Mouse (Mus musculus) cerebellum, adult 2 months (tissue): ENCODE data around the gene Cog5. TPM values are rescaled to one million over a fixed set of nuclear protein-coding genes. Genes with fewer than 3 reads are reported as not detected.

Source experiments
- DNase-seq, 2 experiments: peaks; one replicate each; pipeline ENCODE4 v3.0.0; 2021
- H3K27ac ChIP-seq: fragments of 200-500 bp; 2 replicates; pipeline ENCODE4 v1.5.1; 2012; ENCODE audit warnings: low read length, control low read depth, inconsistent platforms; ENCODE audit not compliant: insufficient read depth
- H3K27me3 ChIP-seq: fragments of 200-500 bp; 2 replicates; pipeline ENCODE4 v1.6.1; 2012; ENCODE audit warnings: inconsistent platforms, mild to moderate bottlenecking, low read length, moderate library complexity; ENCODE audit not compliant: control insufficient read depth, insufficient read depth
- H3K4me1 ChIP-seq: fragments of 200-500 bp; 2 replicates; pipeline ENCODE4 v1.6.1; 2011; ENCODE audit warnings: low read length; ENCODE audit not compliant: control insufficient read depth, insufficient read depth
- H3K4me3 ChIP-seq: fragments of 200-500 bp; replicated peaks from 2 replicates; pipeline ENCODE3; 2011; ENCODE audit warnings: mild to moderate bottlenecking, low read depth, low read length, control low read depth; ENCODE audit not compliant: insufficient read depth
- CTCF ChIP-seq: fragments of 200-500 bp; IDR thresholded peaks from 2 replicates; pipeline ENCODE4 v1.5.1; 2011; ENCODE audit warnings: low read depth, mild to moderate bottlenecking, control low read depth, low read length, moderate library complexity, borderline replicate concordance; ENCODE audit not compliant: insufficient read depth
- POLR2A ChIP-seq: fragments of 200-500 bp; IDR thresholded peaks from 2 replicates; pipeline ENCODE4 v1.6.1; 2011; ENCODE audit warnings: low read length, control low read depth, borderline replicate concordance; ENCODE audit not compliant: insufficient read depth
- WGBS: fragments of 180-500 bp; shearing (Covaris S2); methylation state at CpG from one replicate; pipeline ENCODE4 v1.1.7; 2018; 5-methylcytosine and 5-hydroxymethylcytosine counted together
- polyA plus RNA-seq: library from polyadenylated mRNA; depleted of rRNA; stranded (reverse); fragments of >200 nt; gene quantifications from 2 replicates; pipeline ENCODE4 v1.2.3, GENCODE M21; 2012

The Cog5 gene
- polyA plus RNA-seq, 1 experiment = 34.6 TPM

GRCm38 (mm10) chr12:31835480-31835879, 180.8 kb downstream of the Cog5 start:
- TF ChIP-seq CTCF = no peak
- no peak for TF ChIP-seq POLR2A
- WGBS = 93% methylated on average over 5 of the region's 5 CpGs
- H3K4me3 ChIP-seq = no peak overlapping the region

DNA sequence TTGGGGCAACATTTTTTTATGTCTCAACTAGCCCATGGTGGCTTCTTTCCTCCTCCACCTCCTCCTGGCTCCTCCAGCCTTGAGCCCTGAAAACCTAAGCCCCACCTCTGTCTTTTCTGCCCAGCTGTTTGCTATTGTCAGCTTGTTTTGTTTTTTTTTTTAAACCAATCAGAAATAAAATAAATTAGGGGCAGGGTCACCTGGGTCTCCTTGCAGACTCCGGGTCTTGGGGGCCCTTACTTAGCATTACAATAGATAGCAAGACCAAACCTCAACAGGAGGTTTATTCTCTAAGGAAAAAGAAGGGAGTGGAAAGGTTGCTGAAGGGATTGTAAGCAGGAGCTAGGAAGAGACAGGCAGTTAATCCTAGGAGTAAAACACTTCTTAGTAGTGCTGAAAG, 181.5 kb downstream of the Cog5 start:
- Histone ChIP-seq H3K4me1 (no peaks in the 10 kb centered on the region), H3K27me3 (no peaks in the 10 kb centered on the region), H3K4me3 (no peak overlapping the region), H3K27ac (no peak overlapping the region)
- TF ChIP-seq CTCF (no peak), POLR2A (no peak)
- WGBS = 23% methylated on average over 1 of the region's 1 CpGs
- DNase-seq = no peak

More at GRCm38 (mm10) chr12:31835480-31835879, 180.8 kb downstream of the Cog5 start:
- H3K27me3 ChIP-seq = no peaks in the 10 kb centered on the region
- no peak for DNase-seq
- no peaks in the 10 kb centered on the region for H3K4me1 ChIP-seq
- H3K27ac ChIP-seq = no peak overlapping the region

GRCm38 (mm10) chr12:31838521-31838920, 183.9 kb downstream of the Cog5 start:
- Histone ChIP-seq H3K4me3 (no peak overlapping the region), H3K4me1 (no peaks in the 10 kb centered on the region), H3K27ac (no peak overlapping the region), H3K27me3 (no peaks in the 10 kb centered on the region)
- TF ChIP-seq POLR2A (no peak), CTCF (no peak)
- DNase-seq = no peak

DNA sequence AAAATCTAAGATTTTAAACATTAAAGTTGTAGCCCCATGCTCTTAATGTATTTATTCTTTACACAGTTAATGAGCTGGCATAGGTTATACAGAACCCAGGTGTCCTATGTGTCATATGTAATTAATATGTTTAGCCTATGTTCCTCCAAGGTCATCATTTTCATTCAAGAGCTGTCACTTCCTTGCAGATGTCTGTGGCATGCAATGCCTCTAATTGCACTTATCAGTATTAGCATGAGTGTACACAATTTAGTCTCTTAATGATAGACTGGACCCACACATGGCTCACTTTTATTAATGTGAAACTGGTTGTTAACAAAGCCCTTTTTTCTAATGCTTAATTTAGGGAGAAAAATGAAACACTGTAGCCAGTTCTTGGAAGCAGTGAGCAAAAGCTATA, 184.6 kb downstream of the Cog5 start:
- TF ChIP-seq CTCF = no peak
- no peak for TF ChIP-seq POLR2A

GRCm38 (mm10) chr12:31846077-31846476, 191.4 kb downstream of the Cog5 start:
- no peak for DNase-seq
- WGBS = 78% methylated on average over 3 of the region's 3 CpGs
- Histone ChIP-seq H3K27me3 (no peaks in the 10 kb centered on the region), H3K27ac (no peak overlapping the region), H3K4me3 (no peak overlapping the region), H3K4me1 (peaks cover 8% of the 10 kb centered on the region; the same call in 1 of the 2 replicates)
- TF ChIP-seq CTCF (no peak), POLR2A (no peak)

More for the DNA sequence above, 184.6 kb downstream of the Cog5 start:
- Histone ChIP-seq H3K4me3 (no peak overlapping the region), H3K27me3 (no peaks in the 10 kb centered on the region), H3K27ac (no peak overlapping the region), H3K4me1 (no peaks in the 10 kb centered on the region)
- DNase-seq = no peak

DNA sequence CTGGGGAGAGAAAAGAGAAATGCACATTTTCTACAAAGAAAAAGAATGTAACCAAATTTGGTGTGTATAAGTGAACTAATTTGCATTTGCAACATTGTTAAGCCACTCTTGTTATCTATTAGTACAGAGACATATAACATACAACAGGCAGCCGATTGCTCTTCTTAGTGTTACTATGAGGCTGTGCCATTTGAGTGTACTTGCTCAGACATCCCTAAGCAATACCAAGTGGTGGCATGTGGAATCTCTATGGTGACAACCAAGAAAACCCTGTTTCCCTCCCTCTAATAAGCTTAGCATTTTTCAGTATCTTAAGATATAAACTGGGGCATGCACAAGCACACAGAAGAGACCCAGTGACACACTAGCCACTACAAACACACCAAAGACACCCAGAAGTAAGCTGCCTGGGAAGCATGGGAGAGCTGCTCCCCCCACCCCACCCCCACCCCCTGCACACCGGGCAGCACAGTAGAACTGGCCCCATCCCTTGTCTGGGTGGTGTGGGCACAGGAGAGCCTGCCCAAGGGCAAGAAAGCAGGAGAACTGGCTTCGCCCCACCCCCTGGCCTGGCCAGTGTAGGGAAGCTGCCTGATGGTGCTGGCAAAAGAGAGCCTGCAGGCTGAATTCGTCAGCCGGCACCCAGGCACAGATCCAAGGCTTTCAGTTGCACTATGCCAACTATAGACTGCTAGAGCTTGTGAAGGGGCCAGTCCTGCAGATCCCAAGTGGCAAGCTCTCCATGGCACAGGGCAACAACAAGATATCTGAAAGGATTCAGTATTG, 194.2 kb downstream of the Cog5 start:
- WGBS = 12% methylated on average over 5 of the region's 5 CpGs
- peak; percentile 90 to 96 for DNase-seq
- Histone ChIP-seq H3K27ac (peak overlapping the region; percentile 63; the same call in 1 of the 2 replicates), H3K27me3 (no peaks in the 10 kb centered on the region), H3K4me1 (peaks cover 8% of the 10 kb centered on the region; the same call in 1 of the 2 replicates), H3K4me3 (no peak overlapping the region)
- TF ChIP-seq POLR2A = no peak

DNA sequence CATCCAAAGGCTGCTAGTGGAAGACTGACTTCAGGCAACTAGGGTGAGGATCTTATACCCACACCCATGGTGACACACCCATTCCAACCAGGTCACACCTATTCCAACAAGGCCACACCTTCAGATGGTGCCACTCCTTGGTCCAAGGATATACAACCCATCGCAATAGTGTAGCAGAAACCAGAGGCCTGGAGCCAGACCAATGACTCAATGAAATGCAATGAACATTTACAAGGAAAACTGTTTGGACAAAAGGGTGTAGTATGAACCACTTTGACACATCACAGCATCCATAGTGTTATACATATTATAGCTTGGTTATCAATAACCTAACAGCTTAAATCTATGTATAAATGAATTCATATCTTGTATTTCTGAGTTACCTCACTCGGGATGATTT, 194.9 kb downstream of the Cog5 start:
- Histone ChIP-seq H3K27ac (no peak overlapping the region; the same call in 1 of the 2 replicates), H3K4me3 (no peak overlapping the region), H3K4me1 (peaks cover 8% of the 10 kb centered on the region; the same call in 1 of the 2 replicates), H3K27me3 (no peaks in the 10 kb centered on the region)
- WGBS = 88% methylated on average over 2 of the region's 2 CpGs
- no peak for TF ChIP-seq POLR2A
- TF ChIP-seq CTCF = no peak
- DNase-seq = peak in 1 of 2 experiments; percentile 23

DNA sequence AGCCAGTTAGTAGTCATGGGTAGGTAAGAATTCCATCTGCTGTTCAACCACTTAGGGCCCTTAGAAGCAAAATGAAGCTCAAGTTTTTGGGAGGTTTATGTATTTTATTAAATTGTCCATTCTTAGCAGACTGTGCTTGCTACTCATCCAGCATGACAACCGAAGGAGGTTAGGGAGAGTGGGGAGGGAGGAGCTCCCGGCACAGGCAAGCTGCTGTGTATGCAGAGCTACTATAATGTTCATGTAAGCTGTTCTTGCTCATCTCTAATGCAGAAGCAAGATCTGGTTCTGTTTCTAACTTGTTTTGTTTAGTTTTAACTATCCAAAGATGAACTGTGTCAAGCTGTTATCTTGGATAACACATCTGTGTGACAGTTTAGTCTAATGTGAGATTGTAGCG, 199.4 kb downstream of the Cog5 start:
- Histone ChIP-seq H3K27me3 (no peaks in the 10 kb centered on the region), H3K4me1 (no peaks in the 10 kb centered on the region; the same call in none of the 2 replicates), H3K4me3 (no peak overlapping the region), H3K27ac (no peak overlapping the region)
- WGBS = 81% methylated on average over 3 of the region's 3 CpGs
- no peak for TF ChIP-seq POLR2A
- no peak for TF ChIP-seq CTCF
- no peak for DNase-seq
